Mouse (Mus musculus) liver, embryonic 14.5 days (tissue): ENCODE measurements at regions not wholly inside any gene's neighbourhood (a gene's known extent, or its start where the extent isn't known, plus 50 kb on each side); places are given as distances from the start of the nearest gene placed in this dataset.

Experiments
- ATAC-seq: fragments of 200-750 bp; cut with Nextera tagmentation; 2 replicates; pipeline ENCODE4 v1.8.0; 2017; ENCODE audit warnings: moderate number of reproducible peaks, mild to moderate bottlenecking, moderate library complexity; ENCODE audit not compliant: insufficient read depth
- DNase-seq, 3 experiments: peaks; one replicate each; pipeline ENCODE4 v3.0.0-alpha.2; 2012 to 2013; ENCODE audit warnings: low read depth in 3 of 3, low spot score in 3 of 3
- H3K27ac ChIP-seq: fragments of 300-500 bp; sonication (generic); 2 replicates; pipeline ENCODE4 v1.5.1; 2014; ENCODE audit warnings: moderate library complexity, mild to moderate bottlenecking, control low read depth, inconsistent platforms
- H3K27me3 ChIP-seq: fragments of 300-500 bp; sonication (generic); 2 replicates; pipeline ENCODE4 v1.6.1; 2014; ENCODE audit warnings: mild to moderate bottlenecking, low read length, moderate library complexity; ENCODE audit not compliant: control insufficient read depth, insufficient read depth
- H3K36me3 ChIP-seq: fragments of 300-500 bp; sonication (generic); replicated peaks from 2 replicates; pipeline ENCODE4 v1.6.1; 2014; ENCODE audit warnings: low read depth; ENCODE audit not compliant: control insufficient read depth, insufficient read depth
- H3K4me1 ChIP-seq, 2 experiments: fragments of 200-500 bp in 1 of 2; fragments of 300-500 bp in 1 of 2; sonication (generic) in 1 of 2; replicated peaks; 2 replicates each; pipeline ENCODE4 v1.6.1; 2012 to 2014; ENCODE audit warnings: antibody characterized with exemption in 1 of 2, inconsistent platforms in 1 of 2, low read length in 1 of 2; ENCODE audit not compliant: control insufficient read depth in 2 of 2, insufficient read depth in 2 of 2
- H3K4me2 ChIP-seq: fragments of 300-500 bp; sonication (generic); 2 replicates; pipeline ENCODE4 v1.6.1; 2014; ENCODE audit warnings: low read depth, mild to moderate bottlenecking, control low read depth, moderate library complexity
- H3K4me3 ChIP-seq, 2 experiments: fragments of 200-500 bp in 1 of 2; fragments of 300-500 bp in 1 of 2; sonication (generic) in 1 of 2; 2 replicates each; pipeline ENCODE4 v1.5.1; 2012 to 2014; ENCODE audit warnings: low read depth in 2 of 2, low read length in 2 of 2, mild to moderate bottlenecking in 2 of 2, control low read depth in 1 of 2, inconsistent platforms in 1 of 2, moderate library complexity in 1 of 2; ENCODE audit not compliant: insufficient read depth in 1 of 2
- H3K9ac ChIP-seq: fragments of 300-500 bp; sonication (generic); replicated peaks from 2 replicates; pipeline ENCODE4 v1.6.1; 2014; ENCODE audit warnings: mild to moderate bottlenecking, control low read depth, moderate library complexity
- H3K9me3 ChIP-seq: fragments of 300-500 bp; sonication (generic); 2 replicates; pipeline ENCODE4 v1.6.1; 2016; ENCODE audit warnings: low read length, mixed read lengths; ENCODE audit not compliant: control insufficient read depth
- CTCF ChIP-seq: IDR thresholded peaks from 2 replicates; pipeline ENCODE4 v1.5.1; 2016; ENCODE audit warnings: antibody characterized with exemption, low read depth, control low read depth
- EP300 ChIP-seq: IDR thresholded peaks from 2 replicates; pipeline ENCODE4 v1.6.1; 2016; ENCODE audit warnings: antibody characterized with exemption, low read depth
- WGBS: fragments of 180-500 bp; shearing (Covaris S2); extraction: QIAGEN DNeasy Blood & Tissue Kit; methylation state at CpG from one replicate; pipeline ENCODE4 v1.1.7; 2014; ENCODE audit not compliant: insufficient replicate concordance; 5-methylcytosine and 5-hydroxymethylcytosine counted together

- no peak overlapping the region for H3K4me2 ChIP-seq
- no peak overlapping the region for H3K27ac ChIP-seq
- WGBS: 82% methylated on average over 1 of the region's 1 CpGs
- H3K4me3 ChIP-seq: no peak overlapping the region
- no peaks in the 10 kb centered on the region for H3K36me3 ChIP-seq
- H3K9me3 ChIP-seq: no peaks in the 10 kb centered on the region
- no peak overlapping the region for H3K9ac ChIP-seq
- no peaks in the 10 kb centered on the region for H3K4me1 ChIP-seq
- ATAC-seq: no peak
- no peak for TF ChIP-seq EP300
- TF ChIP-seq CTCF: no peak
- no peaks in the 10 kb centered on the region for H3K27me3 ChIP-seq
- no peak for DNase-seq
Measured at GRCm38 (mm10) chr4:81912653-81913052, 470.0 kb upstream of the Mpdz start.

DNA sequence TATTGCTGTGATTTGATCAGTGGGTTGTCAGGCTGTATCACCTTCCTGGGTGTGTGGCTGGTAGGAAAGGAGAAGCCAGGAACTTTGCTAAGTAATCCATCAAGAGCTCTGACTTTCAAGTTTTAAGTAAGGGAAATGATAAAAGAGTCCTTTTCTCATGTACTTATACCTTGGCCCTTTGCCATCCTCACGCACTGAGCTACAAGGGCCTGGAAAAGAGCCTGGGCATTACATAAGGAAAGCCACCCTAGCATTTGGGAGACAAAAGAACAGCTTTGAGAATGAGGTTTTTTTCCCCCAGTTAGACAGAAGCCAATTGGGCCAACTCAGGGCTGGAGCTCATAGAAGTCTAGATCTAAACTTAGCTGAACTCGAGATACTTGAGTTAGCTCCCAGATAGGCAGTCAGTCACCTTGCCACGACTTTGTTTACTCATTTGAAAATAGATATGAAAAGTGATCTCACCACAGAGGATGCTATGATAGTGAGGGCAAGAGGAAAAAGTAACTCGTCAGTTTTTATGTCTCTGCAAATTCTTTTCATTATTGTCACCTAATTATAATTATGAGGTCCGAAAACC, 457.4 kb upstream of the Mpdz start:
- Histone ChIP-seq H3K4me2 (no peak overlapping the region), H3K4me1 (no peaks in the 10 kb centered on the region), H3K4me3 (no peak overlapping the region), H3K27me3 (no peaks in the 10 kb centered on the region), H3K36me3 (no peaks in the 10 kb centered on the region), H3K9ac (no peak overlapping the region), H3K27ac (no peak overlapping the region), H3K9me3 (no peaks in the 10 kb centered on the region)
- ATAC-seq (no peak), DNase-seq (no peak)
- WGBS: 54% methylated on average over 5 of the region's 5 CpGs
- TF ChIP-seq CTCF (no peak), EP300 (no peak)

- no peak overlapping the region for H3K4me2 ChIP-seq
- WGBS: 46% methylated on average over 2 of the region's 2 CpGs
- H3K36me3 ChIP-seq: no peaks in the 10 kb centered on the region
- no peak for ATAC-seq
- H3K4me3 ChIP-seq: no peak overlapping the region
- H3K9me3 ChIP-seq: no peaks in the 10 kb centered on the region
- no peak overlapping the region for H3K9ac ChIP-seq
- H3K4me1 ChIP-seq: no peaks in the 10 kb centered on the region
- H3K27me3 ChIP-seq: no peaks in the 10 kb centered on the region
- TF ChIP-seq CTCF (no peak), EP300 (no peak)
- DNase-seq: no peak
- no peak overlapping the region for H3K27ac ChIP-seq
Measured at GRCm38 (mm10) chr4:81898661-81899060, 456.0 kb upstream of the Mpdz start.

- ATAC-seq (no peak), DNase-seq (no peak)
- Histone ChIP-seq H3K9ac (no peak overlapping the region), H3K36me3 (no peaks in the 10 kb centered on the region), H3K9me3 (no peaks in the 10 kb centered on the region), H3K4me2 (no peak overlapping the region), H3K4me3 (no peak overlapping the region), H3K27ac (no peak overlapping the region), H3K4me1 (no peaks in the 10 kb centered on the region), H3K27me3 (no peaks in the 10 kb centered on the region)
- TF ChIP-seq CTCF (no peak), EP300 (no peak)
- 66% methylated on average over 5 of the region's 5 CpGs for whole genome bisulfite sequencing
Measured at GRCm38 (mm10) chr4:81897451-81897850, 454.8 kb upstream of the Mpdz start.

- H3K9ac ChIP-seq: no peak overlapping the region
- TF ChIP-seq EP300 (no peak), CTCF (no peak)
- H3K36me3 ChIP-seq: no peaks in the 10 kb centered on the region
- H3K9me3 ChIP-seq: no peaks in the 10 kb centered on the region
- no peak overlapping the region for H3K4me3 ChIP-seq
- no peak for ATAC-seq
- no peaks in the 10 kb centered on the region for H3K4me1 ChIP-seq
- 75% methylated on average over 2 of the region's 2 CpGs for WGBS
- no peak for DNase-seq
- no peaks in the 10 kb centered on the region for H3K27me3 ChIP-seq
- H3K4me2 ChIP-seq: no peak overlapping the region
- H3K27ac ChIP-seq: no peak overlapping the region
Measured at GRCm38 (mm10) chr4:81868941-81869340, 426.3 kb upstream of the Mpdz start.
